Mouse (Mus musculus) testis, adult 2 months (tissue): ENCODE results near the gene H2-T24.
"Not testable (repeated sequence)": the region's sequence is repeated elsewhere in the genome, so short reads cannot be mapped to it uniquely, and the experiment has no call there.

Source experiments
- CTCF ChIP-seq: fragments of 200-500 bp; IDR thresholded peaks from 2 replicates; pipeline ENCODE4 v1.5.1; 2012; ENCODE audit warnings: low read depth, mild to moderate bottlenecking, inconsistent platforms, low read length, moderate library complexity; ENCODE audit not compliant: control insufficient read depth, insufficient read depth, insufficient replicate concordance
- POLR2A ChIP-seq: fragments of 200-500 bp; IDR thresholded peaks from 2 replicates; pipeline ENCODE4 v1.6.1; 2012; ENCODE audit warnings: low read depth, mild to moderate bottlenecking, inconsistent platforms, low read length, moderate library complexity; ENCODE audit not compliant: control insufficient read depth

GRCm38 (mm10) chr17:36030703-36031582 is 10.6 kb upstream of the H2-T24 start:
- not testable (repeated sequence) for TF ChIP-seq POLR2A, CTCF
